Mouse (Mus musculus): Measurements from ENCODE around the gene Pbx1.

- TF ChIP-seq GATA1 (IDR thresholded peaks at IDR 0.05; ENCODE audit: low read length) (no peak), TAL1 (IDR thresholded peaks at IDR 0.05; ENCODE audit: low read length) (no peak)
Measured at GRCm38 (mm10) chr1:168139138-168139682, 292.9 kb downstream of the Pbx1 start.
